Mouse (Mus musculus) limb, embryonic 14.5 days (tissue): Measurements from ENCODE around the gene Card11. TPM values are rescaled to one million over a fixed set of nuclear protein-coding genes. Genes with fewer than 3 reads are reported as not detected.

Experiments
- ATAC-seq: fragments of 200-750 bp; cut with Nextera tagmentation; 2 replicates; pipeline ENCODE4 v1.8.0; 2017; ENCODE audit warnings: low read depth, moderate number of reproducible peaks, moderate TSS enrichment; ENCODE audit not compliant: low FRiP score
- DNase-seq: peaks from one replicate; pipeline ENCODE4 v3.0.0-alpha.2; 2015; ENCODE audit warnings: low spot score
- H3K27ac ChIP-seq: fragments of 300-500 bp; sonication (generic); replicated peaks from 2 replicates; pipeline ENCODE4 v1.5.1; 2014; ENCODE audit warnings: low read depth, mild to moderate bottlenecking, low read length, moderate library complexity, mixed read lengths
- H3K27me3 ChIP-seq: fragments of 300-500 bp; sonication (generic); 2 replicates; pipeline ENCODE4 v1.6.1; 2014; ENCODE audit warnings: low read length, mixed read lengths; ENCODE audit not compliant: control insufficient read depth, insufficient read depth
- H3K36me3 ChIP-seq: fragments of 300-500 bp; sonication (generic); 2 replicates; pipeline ENCODE4 v1.6.1; 2014; ENCODE audit warnings: mild to moderate bottlenecking, low read length, moderate library complexity, mixed read lengths; ENCODE audit not compliant: control insufficient read depth, insufficient read depth
- H3K4me1 ChIP-seq: fragments of 300-500 bp; sonication (generic); 2 replicates; pipeline ENCODE4 v1.6.1; 2014; ENCODE audit warnings: antibody characterized with exemption, low read length, mixed read lengths; ENCODE audit not compliant: control insufficient read depth, insufficient read depth
- H3K4me2 ChIP-seq: fragments of 300-500 bp; sonication (generic); replicated peaks from 2 replicates; pipeline ENCODE4 v1.6.1; 2014; ENCODE audit warnings: low read depth, mild to moderate bottlenecking, low read length, moderate library complexity; ENCODE audit not compliant: severe bottlenecking
- H3K4me3 ChIP-seq: fragments of 300-500 bp; sonication (generic); replicated peaks from 2 replicates; pipeline ENCODE4 v1.5.1; 2014; ENCODE audit warnings: low read length
- H3K9ac ChIP-seq: fragments of 300-500 bp; sonication (generic); 2 replicates; pipeline ENCODE4 v1.6.1; 2014; ENCODE audit warnings: mild to moderate bottlenecking, low read depth, low read length, moderate library complexity; ENCODE audit not compliant: severe bottlenecking
- H3K9me3 ChIP-seq: fragments of 300-500 bp; sonication (generic); 2 replicates; pipeline ENCODE4 v1.6.1; 2016; ENCODE audit warnings: low read length; ENCODE audit not compliant: control insufficient read depth
- POLR2A ChIP-seq: fragments of 200-500 bp; IDR thresholded peaks from 2 replicates; pipeline ENCODE4 v1.8.0; 2012; ENCODE audit warnings: inconsistent platforms, mild to moderate bottlenecking, moderate library complexity, borderline replicate concordance; ENCODE audit not compliant: insufficient read depth, insufficient read length; ENCODE audit errors: extremely low read depth
- WGBS: fragments of 180-500 bp; shearing (Covaris S2); extraction: QIAGEN DNeasy Blood & Tissue Kit; methylation state at CpG from one replicate; pipeline ENCODE4 v1.1.7; 2014; 5-methylcytosine and 5-hydroxymethylcytosine counted together
- polyA plus RNA-seq, 2 experiments: library from polyadenylated mRNA; depleted of rRNA in 1 of 2; stranded (reverse) in 1 of 2; unstranded in 1 of 2; fragments of >200 nt; fragmentation: Nextera tagmentation in 1 of 2; extraction: Ambion mirVana in 1 of 2; gene quantifications; 2 replicates each; pipeline versions ENCODE4 v1.2.1 to v1.2.3; 2012 to 2014

Card11 gene
- polyA plus RNA-seq, 2 experiments = 0.53 to 0.66 TPM

- Histone ChIP-seq H3K4me1 (peaks cover 2% of the 10 kb centered on the region; the same call in 1 of the 2 replicates), H3K9me3 (no peaks in the 10 kb centered on the region), H3K27ac (no peak overlapping the region), H3K9ac (no peak overlapping the region), H3K4me3 (no peak overlapping the region), H3K4me2 (no peak overlapping the region), H3K27me3 (no peaks in the 10 kb centered on the region), H3K36me3 (no peaks in the 10 kb centered on the region)
- ATAC-seq (no peak), DNase-seq (no peak)
- TF ChIP-seq POLR2A = no peak
- 79% methylated on average over 6 of the region's 6 CpGs for WGBS
These were observed 39.6 kb downstream of the Card11 start for GRCm38 (mm10) chr5:140960732-140961131.

- WGBS = 62% methylated on average over 6 of the region's 6 CpGs
- Histone ChIP-seq H3K9me3 (no peaks in the 10 kb centered on the region), H3K9ac (no peak overlapping the region), H3K4me1 (no peaks in the 10 kb centered on the region), H3K27ac (no peak overlapping the region), H3K4me3 (no peak overlapping the region), H3K27me3 (no peaks in the 10 kb centered on the region), H3K4me2 (no peak overlapping the region), H3K36me3 (no peaks in the 10 kb centered on the region)
- TF ChIP-seq POLR2A = no peak
- DNase-seq (no peak), ATAC-seq (no peak)
These were observed 41.2 kb downstream of the Card11 start for GRCm38 (mm10) chr5:140959160-140959559.

GRCm38 (mm10) chr5:140957106-140957505 is 43.3 kb downstream of the Card11 start:
- WGBS = 90% methylated on average over 4 of the region's 4 CpGs
- TF ChIP-seq POLR2A = no peak

GRCm38 (mm10) chr5:140955666-140956065 is 44.7 kb downstream of the Card11 start:
- no peaks in the 10 kb centered on the region for H3K4me1 ChIP-seq
- DNase-seq (no peak), ATAC-seq (no peak)
- 85% methylated on average over 1 of the region's 1 CpGs for WGBS
- no peak overlapping the region for H3K27ac ChIP-seq
- no peaks in the 10 kb centered on the region for H3K9me3 ChIP-seq
- no peaks in the 10 kb centered on the region for H3K27me3 ChIP-seq
- no peaks in the 10 kb centered on the region for H3K36me3 ChIP-seq
- H3K9ac ChIP-seq = no peak overlapping the region
- no peak overlapping the region for H3K4me2 ChIP-seq
- no peak for TF ChIP-seq POLR2A
- no peak overlapping the region for H3K4me3 ChIP-seq

More at GRCm38 (mm10) chr5:140957106-140957505, 43.3 kb downstream of the Card11 start:
- no peak for ATAC-seq
- DNase-seq = no peak
- Histone ChIP-seq H3K4me3 (no peak overlapping the region), H3K27ac (no peak overlapping the region), H3K9me3 (no peaks in the 10 kb centered on the region), H3K36me3 (no peaks in the 10 kb centered on the region), H3K4me2 (no peak overlapping the region), H3K4me1 (no peaks in the 10 kb centered on the region), H3K9ac (no peak overlapping the region), H3K27me3 (no peaks in the 10 kb centered on the region)

GRCm38 (mm10) chr5:140951801-140952200 is 48.6 kb downstream of the Card11 start:
- DNase-seq (no peak), ATAC-seq (no peak)
- no peaks in the 10 kb centered on the region for H3K27me3 ChIP-seq
- no peak overlapping the region for H3K9ac ChIP-seq
- H3K4me3 ChIP-seq = no peak overlapping the region
- no peak overlapping the region for H3K4me2 ChIP-seq
- H3K4me1 ChIP-seq = no peaks in the 10 kb centered on the region
- H3K27ac ChIP-seq = no peak overlapping the region
- 60% methylated on average over 5 of the region's 5 CpGs for WGBS
- no peaks in the 10 kb centered on the region for H3K36me3 ChIP-seq
- H3K9me3 ChIP-seq = no peaks in the 10 kb centered on the region
- TF ChIP-seq POLR2A = no peak

GRCm38 (mm10) chr5:140948009-140948408 is 52.4 kb downstream of the Card11 start:
- ATAC-seq (no peak), DNase-seq (no peak)
- 64% methylated on average over 10 of the region's 10 CpGs for WGBS
- H3K27me3 ChIP-seq = no peaks in the 10 kb centered on the region
- H3K9me3 ChIP-seq = no peaks in the 10 kb centered on the region
- H3K9ac ChIP-seq = no peak overlapping the region
- H3K4me3 ChIP-seq = no peak overlapping the region
- no peaks in the 10 kb centered on the region for H3K36me3 ChIP-seq
- no peaks in the 10 kb centered on the region for H3K4me1 ChIP-seq
- H3K4me2 ChIP-seq = no peak overlapping the region
- H3K27ac ChIP-seq = no peak overlapping the region
- TF ChIP-seq POLR2A = no peak
